Mouse (Mus musculus) megakaryocyte-erythroid progenitor cell, adult 5-6 weeks (primary cell): Measurements from ENCODE around the gene Socs1. TPM values are rescaled to one million over a fixed set of nuclear protein-coding genes. Genes with fewer than 3 reads are reported as not detected.

Experiments
- ATAC-seq: replicated peaks from 2 replicates; pipeline ENCODE4 v1.8.0; 2016; ENCODE audit warnings: mild to moderate bottlenecking, inconsistent platforms; ENCODE audit not compliant: severe bottlenecking, poor library complexity, low FRiP score, low TSS enrichment
- total RNA-seq, 2 experiments: library from RNA; stranded (forward) in 1 of 2; stranded (reverse) in 1 of 2; fragments of 200-1000, 215-1000 nt in 1 of 2; fragments of >200 nt in 1 of 2; fragmentation: Nextera tagmentation in 1 of 2; gene quantifications; 2 replicates each; pipeline ENCODE4 v1.2.3; 2014 to 2017

Gene Socs1
- total RNA-seq, 2 experiments from 2014 or later: 0.39 to 0.80 TPM

- ATAC-seq: no peak
Measured at GRCm38 (mm10) chr16:10788271-10788670, 2.9 kb upstream of the Socs1 start, which contains the start of gene Tnp2. Gene Tnp2, minus strand, starts transcription at chr16:10788660.

- no peak for ATAC-seq
Measured at GRCm38 (mm10) chr16:10787548-10788058, 2.3 kb upstream of the Socs1 start.

GRCm38 (mm10) chr16:10786782-10787547 lies 1.6 kb upstream of the Socs1 start:
- ATAC-seq: no peak

DNA sequence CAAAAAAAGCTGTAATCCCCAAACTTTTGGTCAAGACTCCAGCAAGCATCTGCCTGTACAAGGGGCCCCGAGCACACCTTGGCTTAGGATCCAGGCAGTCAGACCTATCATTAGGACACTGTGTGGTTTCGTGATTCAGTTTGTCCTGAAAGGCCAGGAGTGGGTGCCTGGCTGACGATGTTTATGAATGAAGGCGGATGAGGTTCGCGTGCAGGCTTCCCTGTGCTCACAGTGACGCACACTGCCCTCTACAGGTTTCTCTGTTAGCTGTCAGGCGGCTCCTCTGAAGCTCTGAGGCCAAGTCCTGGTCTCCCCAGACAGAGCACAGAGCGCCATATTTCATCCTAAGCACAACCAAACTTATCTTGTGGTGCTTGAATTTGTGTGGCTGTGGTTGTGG lies 952 bp upstream of the Socs1 start:
- ATAC-seq: peak; percentile 76

DNA sequence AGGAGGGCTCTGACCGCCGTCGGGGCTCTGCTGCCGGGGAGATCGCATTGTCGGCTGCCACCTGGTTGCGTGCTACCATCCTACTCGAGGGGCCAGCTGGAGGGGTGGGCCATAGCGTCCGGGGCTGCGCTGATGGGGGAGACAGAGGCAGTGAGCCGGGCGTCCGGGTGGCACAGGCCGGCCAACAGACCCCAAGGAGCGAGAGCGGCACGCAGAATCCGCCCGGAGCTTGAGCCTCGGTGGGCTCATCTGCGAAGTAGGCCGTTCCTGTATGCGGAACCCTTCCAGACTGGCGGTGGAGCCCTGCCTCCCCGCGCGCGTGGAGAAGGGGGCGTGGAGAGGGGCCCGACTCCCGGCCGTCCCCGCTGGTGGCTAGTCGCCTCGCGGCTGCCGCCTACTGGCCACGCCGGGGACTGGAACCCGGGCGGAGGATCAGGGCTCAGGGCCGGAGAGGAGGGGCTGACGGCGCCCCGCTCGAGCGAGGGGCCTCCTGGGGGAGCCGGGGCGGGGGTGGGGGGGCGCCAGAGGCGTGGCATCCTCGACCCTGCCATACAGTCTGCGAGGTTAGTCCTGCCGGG lies 454 bp downstream of the Socs1 start:
- peak; percentile 50 for ATAC-seq

DNA sequence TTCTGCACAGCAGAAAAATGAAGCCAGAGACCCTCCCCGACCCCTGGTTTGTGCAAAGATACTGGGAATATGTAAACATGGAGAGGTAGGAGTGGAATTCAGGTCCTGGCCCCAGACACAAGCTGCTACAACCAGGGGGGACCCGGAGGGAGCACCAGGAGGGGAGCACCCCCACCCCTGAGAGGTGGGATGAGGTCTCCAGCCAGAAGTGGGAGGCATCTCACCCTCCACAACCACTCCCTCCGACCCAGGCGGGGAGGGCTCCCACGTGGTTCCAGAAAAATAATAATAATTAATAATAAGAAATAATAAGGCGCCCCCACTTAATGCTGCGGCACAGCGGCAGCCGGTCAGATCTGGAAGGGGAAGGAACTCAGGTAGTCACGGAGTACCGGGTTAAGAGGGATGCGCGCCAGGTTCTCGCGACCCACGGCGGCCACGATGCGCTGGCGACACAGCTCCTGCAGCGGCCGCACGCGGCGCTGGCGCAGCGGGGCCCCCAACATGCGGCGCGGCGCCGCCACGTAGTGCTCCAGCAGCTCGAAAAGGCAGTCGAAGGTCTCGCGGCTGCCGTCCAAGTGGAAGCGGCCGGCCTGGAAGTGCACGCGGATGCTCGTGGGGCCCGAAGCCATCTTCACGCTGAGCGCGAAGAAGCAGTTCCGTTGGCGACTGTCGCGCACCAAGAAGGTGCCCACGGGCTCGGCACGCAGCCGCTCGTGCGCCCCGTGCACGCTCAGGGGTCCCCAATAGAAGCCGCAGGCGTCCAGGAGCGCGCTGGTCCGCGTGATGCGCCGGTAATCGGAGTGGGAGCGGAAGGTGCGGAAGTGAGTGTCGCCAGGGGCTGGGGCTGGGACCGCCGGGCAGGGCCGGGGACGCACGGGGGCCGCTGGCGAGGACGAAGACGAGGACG lies 1.2 kb downstream of the Socs1 start:
- no peak for ATAC-seq

- no peak for ATAC-seq
Measured at GRCm38 (mm10) chr16:10783451-10783850, 1.9 kb downstream of the Socs1 start.

GRCm38 (mm10) chr16:10783152-10783434 lies 2.2 kb downstream of the Socs1 start:
- no peak for ATAC-seq

DNA sequence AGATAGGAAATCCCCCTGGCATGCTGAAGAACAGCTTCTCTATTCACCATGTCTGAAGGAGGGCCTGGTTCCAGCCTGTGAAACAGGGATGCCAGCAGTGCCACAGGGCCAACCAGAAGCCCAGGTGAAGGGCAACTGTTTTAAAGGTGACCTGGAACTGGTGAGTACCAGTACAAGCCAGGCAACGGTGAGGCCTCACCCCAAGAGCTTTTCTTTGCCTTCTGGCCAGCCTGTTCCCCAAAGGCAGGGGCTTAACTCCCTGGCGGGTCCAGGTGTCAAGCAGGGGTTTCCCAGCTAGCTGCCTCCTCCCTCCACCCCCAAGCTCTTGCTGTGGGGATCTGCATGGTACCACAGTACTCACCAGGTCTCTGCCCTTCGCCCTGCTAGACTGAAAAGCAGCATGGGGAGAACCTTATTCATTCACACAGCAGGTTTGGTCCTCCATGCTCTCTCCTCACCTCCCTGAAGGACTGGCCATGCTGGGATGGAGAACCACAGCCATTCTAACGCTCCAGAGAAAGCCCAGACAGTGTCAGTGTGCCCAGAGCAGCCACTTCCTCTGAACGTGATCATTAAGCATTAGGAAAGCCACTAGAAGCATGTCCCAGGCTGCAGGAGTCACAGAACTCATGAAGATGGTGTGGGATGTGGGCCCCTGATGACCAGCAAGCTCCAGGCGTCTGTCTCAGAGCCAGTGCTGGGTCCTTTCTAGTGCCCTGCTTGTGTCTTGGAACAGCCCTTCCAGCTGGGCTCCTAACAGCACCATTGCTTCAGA lies 2.8 kb downstream of the Socs1 start:
- no peak for ATAC-seq

- ATAC-seq: no peak
Measured at GRCm38 (mm10) chr16:10781862-10782371, 3.4 kb downstream of the Socs1 start.

DNA sequence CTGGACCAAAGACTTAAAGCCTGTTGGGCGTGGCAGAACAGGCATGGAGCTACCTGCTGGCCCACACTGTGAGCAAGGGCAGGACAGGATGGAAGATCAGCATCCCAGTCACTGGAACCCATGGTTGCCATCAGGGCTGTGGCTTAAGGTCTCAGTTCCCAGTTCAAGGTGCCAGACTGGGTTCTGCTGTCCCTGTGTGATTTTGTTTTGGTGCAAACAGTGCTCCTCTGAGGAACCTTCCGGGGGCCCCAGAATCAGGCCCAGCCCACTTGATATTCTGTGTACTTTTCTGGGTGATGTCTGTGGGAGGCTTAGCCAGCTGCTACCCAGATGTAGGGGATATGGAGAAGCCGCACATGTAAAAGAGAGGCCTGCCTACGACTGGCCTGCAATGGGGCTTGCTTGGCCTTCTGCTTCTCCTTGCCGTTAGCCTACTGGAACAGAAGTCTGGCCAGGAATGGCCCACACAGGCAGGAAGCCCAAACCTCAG lies 4.7 kb downstream of the Socs1 start:
- ATAC-seq: no peak

DNA sequence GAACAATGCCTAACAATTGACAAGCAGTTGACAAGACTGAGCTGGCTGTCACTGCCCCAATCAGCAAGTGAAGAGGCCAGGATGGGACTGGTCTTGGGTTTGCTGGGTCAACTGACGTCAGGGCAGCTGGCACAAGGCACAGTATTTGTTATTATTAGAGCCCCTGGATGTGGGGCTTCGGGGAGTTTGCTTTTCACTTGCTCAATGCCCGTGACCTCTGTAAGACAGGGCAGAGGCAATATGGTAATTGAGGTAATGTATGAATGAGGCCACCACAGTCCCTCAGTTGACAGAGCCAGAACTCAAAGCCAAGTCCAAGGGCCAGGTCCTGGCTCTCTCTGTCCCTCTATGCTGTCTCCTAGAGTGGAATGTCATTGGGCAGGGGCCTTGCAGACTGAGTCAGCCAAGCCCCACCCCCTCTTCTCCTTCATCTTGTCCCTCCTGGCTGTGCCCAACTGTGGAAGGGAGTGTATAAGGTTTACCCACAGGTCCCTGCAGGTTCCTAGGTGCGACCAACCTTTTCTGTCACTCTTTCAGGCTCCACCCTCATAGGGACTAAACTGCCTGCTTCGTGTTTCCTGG lies 7.7 kb downstream of the Socs1 start:
- no peak for ATAC-seq

DNA sequence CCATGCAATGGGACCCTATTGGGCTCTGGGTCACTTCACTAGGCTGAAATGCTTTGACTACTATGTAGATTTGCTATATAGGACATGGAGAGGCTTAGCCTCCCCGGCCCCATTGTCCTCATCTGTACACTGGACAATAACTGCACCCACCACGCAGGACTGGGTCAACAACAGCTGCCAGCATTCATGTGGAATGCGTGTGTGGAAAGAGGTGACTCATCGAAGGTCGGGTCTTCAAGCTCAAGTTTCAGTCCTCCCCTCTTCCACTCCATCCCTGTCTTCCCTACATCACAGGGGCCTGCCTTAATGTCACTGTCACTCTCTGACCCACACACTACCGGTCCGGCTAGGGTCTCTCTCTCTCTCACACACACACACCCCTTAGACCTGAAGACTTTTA lies 9.0 kb downstream of the Socs1 start:
- no peak for ATAC-seq

- ATAC-seq: no peak
Measured at GRCm38 (mm10) chr16:10774726-10775125, 10.6 kb downstream of the Socs1 start.

GRCm38 (mm10) chr16:10773543-10773942 lies 11.8 kb downstream of the Socs1 start:
- ATAC-seq: no peak

- peak; percentile 48 for ATAC-seq
Measured at GRCm38 (mm10) chr16:10771769-10772510, 13.4 kb downstream of the Socs1 start.

GRCm38 (mm10) chr16:10770531-10771325 lies 14.6 kb downstream of the Socs1 start:
- no peak for ATAC-seq
